Mouse (Mus musculus) urinary bladder, postnatal 25 days (tissue): ENCODE measurements around the gene Unc93a2.
"Not testable (repeated sequence)": the region's sequence is repeated elsewhere in the genome, so short reads cannot be mapped to it uniquely, and the experiment has no call there.

Source experiments
- DNase-seq: peaks from one replicate; pipeline ENCODE4 v3.0.0; 2022; ENCODE audit warnings: low spot score

The Unc93a2 gene

GRCm38 (mm10) chr17:7385364-7385763 lies at the start of gene Unc93a2:
TSS of gene Unc93a2 (minus strand) at chr17:7385464.
- DNase-seq: not testable (repeated sequence)

- not testable (repeated sequence) for DNase-seq
These were observed 48.9 kb upstream of the Unc93a2 start for GRCm38 (mm10) chr17:7434121-7434520.

- DNase-seq: not testable (repeated sequence)
These were observed 45.0 kb upstream of the Unc93a2 start for GRCm38 (mm10) chr17:7430210-7430631.

- DNase-seq: not testable (repeated sequence)
These were observed 35.1 kb upstream of the Unc93a2 start for GRCm38 (mm10) chr17:7420191-7420973.

- not testable (repeated sequence) for DNase-seq
These were observed 29.5 kb upstream of the Unc93a2 start for GRCm38 (mm10) chr17:7414601-7415310.

- DNase-seq: not testable (repeated sequence)
These were observed 28.1 kb upstream of the Unc93a2 start for GRCm38 (mm10) chr17:7413336-7413735.

- DNase-seq: not testable (repeated sequence)
These were observed 14.5 kb upstream of the Unc93a2 start for GRCm38 (mm10) chr17:7399770-7400169.

- DNase-seq: not testable (repeated sequence)
These were observed 13.1 kb upstream of the Unc93a2 start for GRCm38 (mm10) chr17:7398198-7398847.

- DNase-seq: not testable (repeated sequence)
These were observed 11.8 kb upstream of the Unc93a2 start for GRCm38 (mm10) chr17:7397079-7397478.

- DNase-seq: not testable (repeated sequence)
These were observed 11.0 kb upstream of the Unc93a2 start for GRCm38 (mm10) chr17:7396288-7396687.

- not testable (repeated sequence) for DNase-seq
These were observed 10.4 kb upstream of the Unc93a2 start for GRCm38 (mm10) chr17:7395671-7396070.

GRCm38 (mm10) chr17:7395116-7395515 lies 9.9 kb upstream of the Unc93a2 start:
- DNase-seq: not testable (repeated sequence)

- not testable (repeated sequence) for DNase-seq
These were observed 4.6 kb upstream of the Unc93a2 start for GRCm38 (mm10) chr17:7389898-7390297.

- DNase-seq: not testable (repeated sequence)
These were observed 3.7 kb upstream of the Unc93a2 start for GRCm38 (mm10) chr17:7388958-7389356.

- not testable (repeated sequence) for DNase-seq
These were observed 3.2 kb upstream of the Unc93a2 start for GRCm38 (mm10) chr17:7388341-7388957.

- DNase-seq: not testable (repeated sequence)
These were observed 752 bp upstream of the Unc93a2 start for GRCm38 (mm10) chr17:7386016-7386415.

- DNase-seq: not testable (repeated sequence)
These were observed 1.8 kb downstream of the Unc93a2 start for GRCm38 (mm10) chr17:7383167-7384143.

- DNase-seq: not testable (repeated sequence)
These were observed 2.6 kb downstream of the Unc93a2 start for GRCm38 (mm10) chr17:7382711-7383110.

GRCm38 (mm10) chr17:7377907-7378306 lies 7.4 kb downstream of the Unc93a2 start:
- not testable (repeated sequence) for DNase-seq

GRCm38 (mm10) chr17:7376951-7377700 lies 8.1 kb downstream of the Unc93a2 start:
- DNase-seq: not testable (repeated sequence)
